Mouse (Mus musculus) cerebellum, adult 2 months (tissue): ENCODE data around the gene Myh6.

ENCODE experiments used
- CTCF ChIP-seq: fragments of 200-500 bp; IDR thresholded peaks from 2 replicates; pipeline ENCODE4 v1.5.1; 2011; ENCODE audit warnings: low read depth, mild to moderate bottlenecking, control low read depth, low read length, moderate library complexity, borderline replicate concordance; ENCODE audit not compliant: insufficient read depth
- POLR2A ChIP-seq: fragments of 200-500 bp; IDR thresholded peaks from 2 replicates; pipeline ENCODE4 v1.6.1; 2011; ENCODE audit warnings: low read length, control low read depth, borderline replicate concordance; ENCODE audit not compliant: insufficient read depth

GRCm38 (mm10) chr14:54992196-54992595 lies 25.5 kb upstream of the Myh6 start:
- TF ChIP-seq POLR2A (no peak), CTCF (no peak)
